Mouse (Mus musculus): ENCODE measurements around the gene Glyr1. TPM values are rescaled to one million over a fixed set of nuclear protein-coding genes. Genes with fewer than 3 reads are reported as not detected.
A peak's percentile ranks its signal among the peaks of the same experiment; 100 is the strongest.

Glyr1 gene
- polyA plus RNA-seq, 1 experiment from 2014 or later, result 211 TPM

DNA sequence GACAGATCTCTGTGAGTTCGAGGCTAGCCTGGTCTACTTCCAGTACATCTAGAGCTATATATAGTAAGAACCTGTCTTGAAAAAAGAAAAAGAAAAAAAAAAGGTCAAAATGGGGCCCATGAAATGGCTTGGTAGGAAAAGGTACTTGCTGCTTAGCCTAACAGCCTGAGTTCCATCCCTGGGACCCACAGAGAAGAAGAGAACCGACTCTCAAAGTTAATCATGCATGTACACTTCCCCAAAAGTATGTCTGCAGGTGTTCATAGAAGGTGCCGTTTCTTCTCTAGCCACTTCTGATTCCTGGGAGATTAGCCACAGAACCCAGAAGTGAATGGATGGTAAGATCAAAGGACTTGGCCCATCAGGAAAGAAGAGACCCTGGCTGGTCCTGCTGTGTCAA, 81.2 kb downstream of the Glyr1 start:
- no peaks in the 10 kb centered on the region for H3K9me3 ChIP-seq
- peaks cover 10% of the 10 kb centered on the region; the same call in 1 of the 2 replicates for H3K36me3 ChIP-seq
- H3K27ac ChIP-seq, result no peak overlapping the region
- 81% methylated on average over 3 of the region's 3 CpGs for WGBS
- DNase-seq (ENCODE audit: low spot score), result no peak
- H3K27me3 ChIP-seq (ENCODE audit: insufficient read depth, poor library complexity, severe bottlenecking), result no peaks in the 10 kb centered on the region
- peaks cover 16% of the 10 kb centered on the region for H3K4me1 ChIP-seq (replicated peaks)
- no peak overlapping the region for H3K4me3 ChIP-seq

DNA sequence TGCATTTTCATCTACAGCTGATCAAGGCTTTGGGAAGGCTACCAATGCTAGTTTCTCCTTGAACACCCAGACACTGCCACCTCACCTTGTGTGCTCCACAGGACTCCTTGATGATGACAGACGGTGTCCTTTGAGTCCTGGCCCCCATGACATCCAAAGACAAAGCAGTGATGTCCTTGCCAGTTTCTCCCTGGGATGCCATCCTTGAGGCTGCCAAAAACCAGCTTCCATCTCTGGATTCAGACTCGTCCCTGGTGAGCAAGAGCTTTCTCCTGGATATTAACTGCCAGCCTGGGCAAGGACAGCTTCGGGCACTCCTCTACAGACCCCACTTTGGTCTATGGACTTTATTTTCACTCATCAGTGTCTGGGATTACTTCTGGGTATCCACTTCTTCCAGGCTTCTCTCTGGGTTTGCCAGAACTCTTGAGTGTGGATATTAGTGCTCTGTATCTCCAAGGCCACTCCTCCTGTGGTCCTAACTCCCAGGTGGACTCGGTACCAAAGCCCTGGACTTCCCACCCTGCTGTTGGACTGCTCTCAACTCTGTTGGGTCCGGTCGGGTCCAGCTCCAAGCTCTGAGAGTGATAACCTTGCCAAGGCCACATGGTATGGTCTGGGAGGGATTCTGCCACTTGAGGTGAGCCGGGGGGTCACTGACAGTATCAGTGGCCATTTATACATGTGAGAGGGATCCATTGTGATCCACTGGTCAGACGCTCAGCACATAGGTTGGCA, 84.1 kb downstream of the Glyr1 start:
- DNase-seq (ENCODE audit: low spot score), result no peak
- H3K4me3 ChIP-seq, result peak overlapping the region; percentile 78; the same call in 1 of the 2 replicates
- peaks cover 7% of the 10 kb centered on the region for H3K36me3 ChIP-seq
- H3K27me3 ChIP-seq (ENCODE audit: insufficient read depth, poor library complexity, severe bottlenecking), result no peaks in the 10 kb centered on the region
- H3K9me3 ChIP-seq, result no peaks in the 10 kb centered on the region
- 90% methylated on average over 8 of the region's 8 CpGs for WGBS
- H3K27ac ChIP-seq, result no peak overlapping the region
- H3K4me1 ChIP-seq (replicated peaks), result peaks cover 29% of the 10 kb centered on the region

DNA sequence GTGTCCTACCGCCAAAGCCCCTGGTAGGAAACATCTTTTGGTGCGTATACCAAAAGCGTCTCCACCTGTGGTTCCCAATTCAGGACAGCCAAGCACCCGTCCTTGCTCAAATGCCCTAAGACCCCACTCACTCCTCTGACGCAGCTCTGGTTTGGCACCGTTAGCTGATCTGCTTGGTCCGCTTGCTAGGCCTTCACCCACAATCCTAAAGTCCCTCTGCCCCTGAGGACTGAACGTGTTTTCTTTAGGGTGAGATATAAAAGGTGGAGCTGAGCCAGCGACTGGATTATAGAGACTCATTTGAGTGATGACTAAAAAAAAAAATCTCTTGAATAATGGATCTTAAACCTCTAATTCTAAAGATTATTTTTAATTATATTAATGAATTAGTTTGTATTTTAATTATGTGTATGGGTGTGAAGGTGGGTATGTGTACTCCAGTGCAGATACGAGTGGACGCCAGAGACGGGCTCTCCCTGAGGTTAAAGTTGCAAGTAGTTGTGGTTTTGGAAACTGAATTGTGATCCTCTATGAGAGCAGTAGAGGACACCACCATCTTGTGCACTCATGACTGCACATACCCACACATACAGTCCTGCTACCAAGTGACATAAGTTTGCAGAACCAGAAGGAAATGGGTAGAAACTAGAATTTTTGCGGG, 84.8 kb downstream of the Glyr1 start:
- H3K36me3 ChIP-seq, result peaks cover 14% of the 10 kb centered on the region
- WGBS, result 24% methylated on average over 13 of the region's 13 CpGs
- H3K4me3 ChIP-seq, result peak overlapping the region; percentile 78
- H3K9me3 ChIP-seq, result no peaks in the 10 kb centered on the region
- DNase-seq (ENCODE audit: low spot score), result no peak
- H3K27me3 ChIP-seq (ENCODE audit: insufficient read depth, poor library complexity, severe bottlenecking), result no peaks in the 10 kb centered on the region
- H3K27ac ChIP-seq, result peak overlapping the region; percentile 88
- peaks cover 29% of the 10 kb centered on the region for H3K4me1 ChIP-seq (replicated peaks)

Other genes with a start within 250 kb of the Glyr1 start
- 0.51 and 0.55 TPM in 2 replicates for gene 4930562C15Rik, start 214.4 kb downstream of the Glyr1 start, polyA plus RNA-seq (2016; fragmentation: Nextera tagmentation; extraction: Ambion mirVana)
- gene Ubald1, start 169.5 kb downstream of the Glyr1 start, polyA plus RNA-seq (2016; fragmentation: Nextera tagmentation; extraction: Ambion mirVana), result 33.1 and 41.3 TPM in 2 replicates
- gene Mgrn1, start 163.6 kb downstream of the Glyr1 start, polyA plus RNA-seq (2016; fragmentation: Nextera tagmentation; extraction: Ambion mirVana), result 71.6 and 80.8 TPM in 2 replicates
- gene Nudt16l1, start 111.1 kb downstream of the Glyr1 start, polyA plus RNA-seq (2016; fragmentation: Nextera tagmentation; extraction: Ambion mirVana), result 141 and 145 TPM in 2 replicates
- 52.3 and 60.0 TPM in 2 replicates for gene Anks3, start 85.7 kb downstream of the Glyr1 start, polyA plus RNA-seq (2016; fragmentation: Nextera tagmentation; extraction: Ambion mirVana)
- gene Sept12, start 52.0 kb downstream of the Glyr1 start, polyA plus RNA-seq (2016; fragmentation: Nextera tagmentation; extraction: Ambion mirVana), result 0.05 TPM in 1 of 2 replicates, not detected in the other
- gene Smim22, start 42.6 kb downstream of the Glyr1 start, polyA plus RNA-seq (2016; fragmentation: Nextera tagmentation; extraction: Ambion mirVana), result 4.6 and 5.4 TPM in 2 replicates
- 63.7 and 108 TPM in 2 replicates for gene Rogdi, start 36.3 kb downstream of the Glyr1 start, polyA plus RNA-seq (2016; fragmentation: Nextera tagmentation; extraction: Ambion mirVana)
- 17.8 TPM in 2 replicates for gene Ubn1, start 194 bp upstream of the Glyr1 start, polyA plus RNA-seq (2016; fragmentation: Nextera tagmentation; extraction: Ambion mirVana)
- 1.4 and 1.9 TPM in 2 replicates for gene Ppl, start 82.6 kb upstream of the Glyr1 start, polyA plus RNA-seq (2016; fragmentation: Nextera tagmentation; extraction: Ambion mirVana)
- gene Sec14l5, start 97.2 kb upstream of the Glyr1 start, polyA plus RNA-seq (2016; fragmentation: Nextera tagmentation; extraction: Ambion mirVana), result 0.29 and 0.78 TPM in 2 replicates
- 14.4 and 15.3 TPM in 2 replicates for gene Nagpa, start 154.1 kb upstream of the Glyr1 start, polyA plus RNA-seq (2016; fragmentation: Nextera tagmentation; extraction: Ambion mirVana)
- 1.8 and 3.2 TPM in 2 replicates for gene AU021092, start 172.4 kb upstream of the Glyr1 start, polyA plus RNA-seq (2016; fragmentation: Nextera tagmentation; extraction: Ambion mirVana)
- 27.8 and 28.0 TPM in 2 replicates for gene Alg1, start 183.8 kb upstream of the Glyr1 start, polyA plus RNA-seq (2016; fragmentation: Nextera tagmentation; extraction: Ambion mirVana)
- gene Eef2kmt, start 206.1 kb upstream of the Glyr1 start, polyA plus RNA-seq (2016; fragmentation: Nextera tagmentation; extraction: Ambion mirVana), result 20.2 and 20.7 TPM in 2 replicates

Data from hindbrain, embryonic 10.5 days (tissue).